Mouse (Mus musculus): ENCODE data around the gene Uap1l1.
A peak's percentile ranks its signal among the peaks of the same experiment; 100 is the strongest.

Uap1l1 gene

DNA sequence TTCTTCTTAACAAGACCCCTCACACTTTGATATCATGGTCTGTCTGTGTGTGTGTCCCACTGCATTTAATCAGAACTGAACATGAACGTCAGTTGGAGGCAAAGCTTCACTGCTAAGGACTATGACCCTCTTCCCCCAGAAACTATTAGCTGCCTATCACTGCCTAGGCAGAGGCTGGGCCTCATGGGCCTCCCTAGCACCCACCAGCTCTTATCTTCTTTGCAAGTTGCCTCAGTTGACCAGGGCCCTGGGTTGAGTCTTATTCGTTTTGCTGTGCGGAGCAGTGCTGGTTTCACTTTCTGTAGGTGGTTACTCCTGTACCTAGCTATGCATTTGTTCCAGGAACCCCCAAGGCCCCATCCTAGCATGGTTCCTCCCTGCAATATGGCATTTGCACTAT is 4.5 kb upstream of the Uap1l1 start:
- no peak for DNase-seq

DNA sequence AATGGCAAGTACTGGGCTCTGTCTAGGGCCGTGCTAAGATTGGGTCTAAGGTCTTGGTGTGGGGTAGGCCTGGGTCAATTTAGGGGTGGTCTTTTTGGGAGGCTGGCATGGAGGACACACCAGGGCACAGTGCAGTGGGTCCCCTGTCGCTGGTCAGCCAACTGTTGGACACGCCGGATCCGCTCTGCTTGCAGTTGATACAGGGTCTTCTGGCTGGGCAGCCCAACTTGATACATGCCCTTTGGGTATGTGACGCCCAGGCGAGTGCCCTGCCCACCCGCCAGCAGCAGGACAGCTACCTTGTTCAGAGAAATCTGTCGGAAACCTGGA is 756 bp downstream of the Uap1l1 start:
- no peak for DNase-seq

DNA sequence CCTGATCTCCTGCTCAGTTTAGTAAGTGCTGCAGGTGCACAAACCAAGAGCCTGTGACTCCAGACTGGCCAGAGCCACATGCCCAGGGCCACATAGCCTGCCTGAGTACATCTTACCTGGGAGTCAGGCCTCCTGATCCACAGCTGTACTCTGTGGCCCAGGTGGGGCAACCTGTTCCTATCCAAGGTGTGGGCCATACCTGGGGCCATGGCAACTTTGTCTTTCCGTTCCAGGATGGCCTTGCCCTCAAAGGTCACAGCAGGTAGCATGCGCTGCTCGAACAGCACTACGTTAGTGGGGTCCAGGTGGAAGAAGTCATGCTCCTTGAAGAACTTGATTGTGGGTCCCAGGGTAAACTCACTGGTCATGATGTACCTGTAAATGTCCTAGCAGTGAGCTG is 1.2 kb downstream of the Uap1l1 start:
- no peak for DNase-seq

DNA sequence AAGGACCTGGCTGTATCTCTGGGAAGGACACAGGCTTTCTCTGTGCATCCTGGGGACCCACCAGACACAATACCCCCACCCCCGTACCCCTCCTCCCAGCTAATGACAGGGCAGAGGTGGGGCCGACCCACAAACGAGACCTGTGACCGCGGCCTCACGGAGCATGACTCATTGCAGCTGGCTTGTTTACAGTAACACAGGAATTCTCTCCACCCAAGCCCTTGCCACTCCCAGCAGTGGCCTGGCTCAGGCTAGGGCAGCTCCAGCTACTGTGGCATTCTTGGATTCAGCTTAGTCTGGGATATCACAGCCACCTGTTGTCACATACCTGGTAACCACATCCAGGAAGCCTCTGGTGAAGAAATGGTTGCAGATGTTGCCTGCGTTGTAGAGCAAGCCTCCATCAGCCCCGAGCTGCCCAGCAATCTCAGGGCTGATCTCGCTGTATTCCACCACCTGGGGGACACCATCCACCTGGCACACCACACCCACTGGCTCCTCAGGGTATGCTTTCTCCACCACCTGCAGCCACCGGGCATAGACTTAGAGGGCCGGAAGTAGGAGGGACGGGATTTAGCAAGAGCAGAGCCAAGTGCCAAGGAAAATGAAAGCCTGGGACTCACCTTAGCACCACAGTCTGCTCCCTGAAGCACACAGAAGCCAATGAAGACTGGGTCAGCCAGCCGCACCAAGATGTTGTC is 1.9 kb downstream of the Uap1l1 start:
- DNase-seq: no peak

DNA sequence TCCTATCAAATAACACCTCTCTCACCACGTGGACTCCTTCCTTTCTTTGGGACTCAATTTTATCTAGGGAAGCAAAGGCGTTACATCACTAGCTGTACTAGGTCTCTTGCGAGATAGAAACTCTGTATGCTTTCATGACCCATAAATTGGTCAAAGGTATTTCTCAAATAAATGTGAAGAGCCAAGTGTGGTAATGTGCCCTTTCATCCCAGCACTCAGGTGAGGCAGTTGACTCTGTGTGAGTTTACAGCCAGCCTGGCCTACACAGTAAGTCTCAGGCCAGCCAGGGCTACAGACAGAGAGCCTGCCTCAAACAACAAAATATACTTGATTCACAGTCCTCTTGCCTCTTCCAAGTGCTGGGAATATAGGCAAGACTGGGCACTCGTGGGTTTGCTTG is 5.6 kb downstream of the Uap1l1 start:
- no peak for DNase-seq

DNA sequence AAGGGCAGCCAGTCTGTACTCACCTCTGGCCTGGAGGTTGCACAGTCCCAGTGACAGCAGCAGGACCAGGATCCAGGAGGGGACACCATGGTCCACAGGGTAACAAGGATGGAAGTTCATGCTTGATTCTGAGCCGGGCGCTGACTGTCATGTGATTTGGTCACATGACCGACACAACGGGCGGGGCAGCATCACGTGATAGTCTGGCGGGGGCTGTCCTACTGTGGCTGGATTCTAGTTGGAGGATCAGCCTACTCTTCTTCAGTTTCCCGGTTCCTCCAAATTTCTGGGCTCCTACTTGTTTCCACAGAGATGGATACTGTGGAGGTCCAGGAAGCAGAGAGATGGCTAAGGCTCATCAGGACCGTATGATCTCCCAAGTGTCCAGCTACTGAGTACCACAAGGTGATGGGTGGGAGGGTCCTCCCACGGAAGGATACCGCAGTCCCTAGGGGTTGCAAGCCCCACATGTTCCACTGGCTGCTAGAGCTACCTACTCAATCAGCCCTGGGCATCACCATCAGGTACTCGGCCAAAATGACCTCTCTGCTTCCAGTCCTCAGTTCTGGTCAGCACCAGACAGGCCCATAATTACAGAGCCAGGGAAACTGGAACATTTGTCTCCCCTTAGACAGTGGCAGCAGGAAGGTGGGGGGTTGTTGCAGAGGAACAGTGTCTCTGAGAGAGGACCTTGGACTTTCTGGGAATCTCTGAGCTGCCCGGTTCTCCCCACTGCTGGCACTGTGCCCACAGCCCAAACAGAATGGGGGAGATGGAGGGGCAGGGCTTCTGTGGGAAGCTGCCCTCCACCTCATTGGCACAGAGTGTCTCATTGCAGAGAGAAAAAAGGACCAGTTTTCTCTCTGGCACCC is 9.0 kb downstream of the Uap1l1 start, which contains the start of gene Dpp7:
Gene Dpp7, minus strand, starts transcription at position 152 of the 872 bp plus-strand sequence.
- DNase-seq: peak; percentile 66

DNA sequence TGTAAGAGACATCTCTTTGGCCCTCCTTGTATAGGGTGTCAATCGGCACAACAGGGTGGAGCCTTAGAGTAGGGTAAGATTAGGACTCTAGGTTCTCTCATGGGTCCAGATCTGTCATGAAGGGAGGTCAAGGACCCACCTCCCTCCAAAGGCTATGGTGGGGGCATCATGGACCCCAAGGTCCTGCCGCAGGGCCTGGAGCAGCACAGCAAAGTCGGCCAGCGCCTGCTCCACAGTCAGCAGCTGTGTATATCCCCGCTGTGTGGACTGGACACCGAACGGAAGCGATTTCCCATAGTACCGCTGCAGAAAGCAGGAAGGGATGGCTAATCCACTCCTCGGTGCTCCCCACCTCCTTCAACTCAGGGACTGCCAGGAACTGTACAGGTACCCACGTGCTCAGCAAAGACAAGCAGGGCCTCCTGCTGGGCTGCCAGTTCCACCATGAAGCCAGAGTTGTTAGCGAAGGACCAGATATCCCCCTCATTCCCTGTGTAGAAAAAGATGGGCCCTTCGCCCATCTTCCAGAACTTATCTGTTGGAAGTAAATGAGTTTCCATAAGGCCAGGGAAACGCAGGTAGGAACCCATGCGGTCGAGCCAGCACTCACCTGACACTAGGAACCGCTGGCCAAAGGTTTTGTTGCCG is 9.9 kb downstream of the Uap1l1 start:
- DNase-seq: no peak

DNA sequence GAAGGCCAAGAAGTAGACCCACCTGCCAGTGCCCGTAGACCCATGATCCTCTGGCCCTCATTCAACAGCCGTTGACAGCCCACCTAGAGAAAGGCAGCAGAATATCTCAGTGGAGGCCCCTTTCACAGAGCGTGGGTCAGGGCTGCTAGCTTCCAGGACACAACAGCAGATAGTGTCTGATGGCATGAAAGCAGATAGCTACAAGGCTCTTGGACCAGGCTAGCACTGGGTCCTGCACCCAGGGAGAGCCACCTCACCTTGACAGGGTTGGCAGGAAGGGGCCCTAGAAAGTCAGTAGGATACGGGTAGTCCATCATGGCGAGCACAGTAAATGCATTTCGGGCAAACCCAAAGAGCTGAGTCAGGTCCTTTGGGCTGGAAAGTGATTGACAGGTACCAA is 11.3 kb downstream of the Uap1l1 start:
- no peak for DNase-seq

DNA sequence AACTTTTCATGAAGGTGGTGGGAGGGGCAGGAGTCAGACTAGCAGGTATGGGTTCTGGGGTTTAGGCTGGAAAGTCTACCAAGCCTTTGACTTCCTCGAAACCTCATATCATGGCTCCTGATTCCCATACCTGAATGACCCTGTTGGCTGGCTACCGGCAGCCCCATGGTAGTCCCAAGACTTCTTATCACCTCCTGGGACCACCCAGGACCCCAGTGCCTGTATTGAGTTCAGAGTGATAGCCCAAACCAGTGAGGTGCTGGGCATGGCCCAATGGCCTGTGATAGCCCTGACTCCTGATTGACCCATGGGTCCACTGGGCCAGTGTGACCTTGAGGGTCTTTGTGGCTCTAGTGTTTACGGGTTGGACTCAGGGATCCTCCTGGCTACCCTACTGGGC is 14.8 kb downstream of the Uap1l1 start:
- DNase-seq: no peak

DNA sequence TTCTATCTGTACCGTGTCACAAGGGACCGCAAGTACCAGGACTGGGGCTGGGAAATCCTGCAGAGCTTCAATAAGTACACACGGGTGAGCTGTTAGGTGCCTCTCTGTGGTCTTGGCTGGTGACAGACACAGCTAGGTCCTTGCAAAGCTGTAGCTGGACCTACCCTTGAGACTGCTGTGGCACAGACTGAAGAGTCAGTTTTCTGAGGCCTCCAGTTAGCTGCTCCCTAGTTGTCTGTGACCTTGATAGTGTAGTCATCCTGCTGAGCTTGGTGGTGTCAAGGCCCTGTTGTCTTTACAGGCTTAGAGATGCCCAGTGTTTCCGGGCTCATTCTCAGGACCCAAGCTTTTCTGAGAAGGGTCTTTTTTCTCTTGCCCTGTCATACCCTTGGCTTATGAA is 16.0 kb downstream of the Uap1l1 start:
- DNase-seq: no peak

DNA sequence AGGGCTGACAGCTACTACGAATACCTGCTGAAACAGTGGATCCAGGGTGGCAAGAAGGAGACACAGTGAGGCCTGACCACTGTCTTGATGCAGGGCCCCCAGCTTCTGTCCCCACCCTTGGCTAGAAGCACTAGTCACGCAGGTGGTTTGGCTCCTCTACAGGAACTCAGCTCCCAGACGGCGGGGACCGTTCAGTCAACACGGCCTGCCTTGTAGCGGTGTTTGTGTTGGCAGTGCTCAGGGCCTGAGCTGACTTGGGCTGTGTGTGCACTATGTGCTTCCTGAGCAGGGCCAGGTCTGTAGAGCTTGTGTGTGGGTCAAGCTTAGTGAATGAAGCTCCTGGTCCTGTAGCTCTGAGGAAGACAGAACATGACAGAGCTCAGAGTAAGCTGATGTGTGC is 17.3 kb downstream of the Uap1l1 start:
- DNase-seq: no peak

DNA sequence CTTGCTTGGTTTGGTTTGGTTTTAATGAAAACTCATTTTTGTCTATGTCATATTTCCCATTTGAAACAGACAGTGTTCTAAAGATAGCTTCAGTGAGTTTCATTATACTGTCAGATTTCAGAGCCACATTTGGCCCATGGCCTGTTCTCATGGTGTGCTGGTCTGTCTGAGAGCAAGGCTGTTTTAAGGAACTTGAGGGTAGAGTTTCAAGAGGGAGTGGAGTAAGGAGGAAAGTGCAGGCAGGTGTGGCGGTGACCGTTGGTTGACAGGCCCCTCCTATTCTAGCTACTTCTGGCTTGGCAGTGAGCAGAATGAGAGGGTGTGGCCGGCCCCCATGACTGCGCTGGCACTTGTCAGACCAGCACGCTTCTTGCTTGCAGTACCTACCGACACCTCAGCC is 27.2 kb downstream of the Uap1l1 start:
- DNase-seq: no peak

DNA sequence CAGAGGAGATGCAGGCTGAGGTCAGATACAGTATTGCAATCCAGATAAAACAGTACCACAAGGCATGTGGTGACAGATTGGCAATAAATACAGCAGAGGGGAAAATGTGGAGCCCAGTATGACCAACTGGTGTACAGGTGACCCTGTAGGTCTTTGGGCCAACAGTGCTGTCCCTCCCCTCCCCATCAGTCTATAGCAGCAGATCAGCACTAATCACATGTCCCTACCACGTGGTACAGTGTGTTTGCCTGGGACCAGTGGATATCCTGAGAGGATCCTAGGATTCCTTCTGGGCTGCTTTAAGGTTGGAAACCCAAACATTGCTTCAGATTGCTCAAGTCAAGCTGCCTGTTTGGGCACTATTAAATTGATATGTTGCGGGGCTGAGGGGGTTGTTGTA is 31.9 kb downstream of the Uap1l1 start:
- DNase-seq: no peak

DNA sequence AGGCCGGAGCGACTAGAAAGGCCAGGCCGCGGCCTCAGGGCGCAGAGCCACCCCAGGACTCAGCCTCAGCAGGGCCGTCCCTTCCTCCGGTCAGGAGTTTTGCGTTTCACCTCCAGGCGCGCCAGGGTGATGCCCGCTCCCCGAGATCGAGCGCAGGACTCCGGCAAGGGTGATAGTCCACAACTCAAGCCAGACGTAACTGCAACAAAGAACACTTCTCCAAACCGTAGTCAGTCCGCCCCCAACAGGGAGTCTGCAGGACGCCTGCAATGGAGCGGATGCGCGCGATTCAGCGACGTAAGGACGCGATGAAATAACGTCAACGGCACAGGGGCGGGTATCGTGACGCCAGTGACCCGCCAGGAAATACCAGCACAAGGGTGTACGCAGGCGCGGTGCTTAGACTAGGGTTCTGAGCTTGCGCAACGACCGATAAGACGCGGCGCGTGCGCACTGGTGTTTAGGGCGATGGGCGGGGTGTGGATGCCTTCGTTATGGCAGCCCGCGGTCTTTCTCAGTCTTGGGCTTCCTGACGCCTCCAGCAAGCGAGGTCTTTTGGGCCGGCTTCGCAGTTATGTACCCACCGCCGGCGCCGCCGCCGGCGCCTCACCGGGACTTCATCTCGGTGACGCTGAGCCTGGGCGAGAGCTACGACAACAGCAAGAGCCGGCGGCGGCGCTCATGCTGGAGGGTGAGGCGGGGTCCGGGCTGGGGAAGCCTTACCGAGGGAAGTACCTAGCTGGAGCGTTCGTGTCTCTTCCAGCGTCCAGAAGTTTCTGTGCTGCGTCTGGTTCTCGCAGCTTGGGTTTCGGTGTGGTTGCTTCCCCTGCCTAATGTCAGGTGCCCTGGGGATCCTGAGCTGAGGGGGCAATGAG is 33.0 kb downstream of the Uap1l1 start, which contains the start of gene Man1b1:
Gene Man1b1, plus strand, starts transcription at position 53 of the 875 bp plus-strand sequence.
- DNase-seq: peak; percentile 99

DNA sequence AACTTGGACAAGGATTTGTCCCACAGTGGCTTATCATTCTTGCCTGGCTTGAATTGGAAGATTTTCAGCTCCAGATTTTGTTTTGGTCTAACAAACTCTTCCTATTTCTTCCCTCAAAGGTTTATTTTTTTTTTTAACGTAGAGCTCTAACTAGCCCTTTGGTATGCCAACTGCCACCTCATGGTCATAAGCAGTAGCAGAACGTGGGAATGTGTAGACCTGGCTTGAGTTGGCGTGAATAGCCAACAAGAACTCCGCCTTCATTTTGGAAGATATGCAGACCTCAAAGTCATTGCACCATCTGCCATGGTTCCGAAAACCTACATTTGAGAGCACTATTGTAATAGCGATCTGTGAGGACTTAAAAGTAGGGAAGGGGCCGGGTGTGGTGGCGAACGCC is 34.0 kb downstream of the Uap1l1 start:
- no peak for DNase-seq

DNA sequence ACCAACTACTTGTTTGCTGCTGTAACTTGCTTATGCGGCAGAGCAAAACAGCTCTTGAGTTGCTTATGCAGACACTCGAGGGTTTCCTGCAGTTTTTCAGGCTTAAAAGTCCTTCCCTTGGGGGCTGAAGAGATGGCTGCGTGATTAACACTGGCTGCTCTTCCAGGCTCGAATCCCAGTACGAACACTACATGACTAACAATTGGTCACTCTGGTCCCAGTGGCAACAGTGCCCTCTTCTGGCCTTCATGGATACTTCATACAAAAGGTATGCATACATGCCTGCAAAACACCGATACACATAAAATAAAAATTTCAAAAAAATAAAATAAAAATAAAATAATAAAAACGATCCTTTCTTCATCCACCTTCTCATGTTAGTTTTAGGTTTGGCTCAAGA is 37.0 kb downstream of the Uap1l1 start:
- DNase-seq: no peak

DNA sequence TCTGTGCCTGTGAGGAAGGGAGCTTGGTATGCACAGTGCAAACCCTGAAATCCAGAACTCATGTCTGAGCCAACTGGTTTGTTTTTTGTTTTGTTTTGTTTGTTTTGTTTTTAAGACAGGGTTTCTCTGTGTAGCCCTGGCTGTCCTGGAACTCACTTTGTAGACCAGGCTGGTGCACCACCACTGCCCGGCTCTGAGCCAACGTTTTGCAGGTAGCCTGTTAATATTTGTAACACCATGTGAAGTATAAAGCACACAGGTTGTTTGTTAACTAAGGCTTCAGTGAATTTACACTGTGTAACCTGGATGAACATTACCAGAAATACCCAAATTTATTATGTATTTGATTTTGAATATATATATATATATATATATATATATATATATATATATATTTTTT is 39.4 kb downstream of the Uap1l1 start:
- no peak for DNase-seq

DNA sequence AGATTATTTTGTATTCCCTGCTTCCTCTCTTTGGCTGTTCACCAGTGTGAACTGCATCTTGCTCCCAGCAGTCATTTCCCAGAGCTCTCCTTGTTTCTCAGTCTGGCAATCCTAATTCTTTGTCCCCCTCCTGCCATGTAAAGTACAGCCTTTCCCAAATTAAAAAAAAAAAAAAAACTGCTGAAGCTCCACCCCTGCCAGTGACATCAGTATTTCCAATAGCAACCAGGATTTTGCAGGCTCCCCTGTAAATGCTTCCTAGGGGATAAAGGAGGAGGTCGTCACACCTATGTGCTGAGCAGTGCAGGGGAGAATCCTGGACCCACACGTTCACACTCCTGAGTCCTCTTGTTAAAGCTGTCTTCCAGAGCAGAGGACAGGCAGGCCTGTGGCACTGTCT is 45.4 kb downstream of the Uap1l1 start:
- no peak for DNase-seq

DNA sequence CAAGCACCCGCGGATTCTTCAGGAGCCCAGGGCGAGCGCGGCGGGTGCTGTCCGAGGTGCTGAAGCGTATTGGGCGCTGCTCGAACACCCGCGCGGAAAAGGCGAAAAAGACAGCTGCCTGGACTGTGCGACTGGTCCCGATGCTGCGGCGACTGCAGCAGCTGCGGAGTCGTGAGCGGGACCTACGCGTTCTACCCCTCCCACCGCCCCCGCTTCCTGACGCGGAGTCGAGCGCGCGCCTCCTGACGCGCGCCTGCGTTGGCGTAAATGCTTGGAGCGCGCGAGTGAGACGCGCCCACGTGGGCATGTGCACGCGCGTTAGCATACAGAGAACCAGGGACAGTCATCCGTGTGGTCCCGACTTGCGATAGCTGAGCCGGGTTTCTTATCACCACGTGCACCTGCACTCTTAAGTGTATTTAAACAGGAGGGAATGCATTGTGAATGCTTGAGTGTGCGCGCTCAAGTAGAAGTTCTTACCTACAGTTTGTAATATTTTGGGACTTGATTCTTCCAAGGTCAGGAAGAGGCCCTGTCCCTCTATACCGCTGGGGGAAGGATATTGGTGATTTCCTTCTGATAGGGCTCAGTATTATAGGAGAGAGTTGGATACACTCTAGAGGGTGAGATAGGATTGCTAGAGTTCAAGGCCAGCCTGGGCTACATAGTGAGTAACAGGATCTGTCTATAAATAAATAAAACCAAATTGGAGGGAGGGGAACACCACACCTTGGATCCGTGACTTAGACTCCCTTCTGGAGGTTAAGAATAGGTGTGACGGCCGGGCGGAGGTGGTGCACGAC is 46.3 kb downstream of the Uap1l1 start, which contains the start of gene Grin1:
Gene Grin1, minus strand, starts transcription at position 217 of the 803 bp plus-strand sequence.
- peak; percentile 68 for DNase-seq

DNA sequence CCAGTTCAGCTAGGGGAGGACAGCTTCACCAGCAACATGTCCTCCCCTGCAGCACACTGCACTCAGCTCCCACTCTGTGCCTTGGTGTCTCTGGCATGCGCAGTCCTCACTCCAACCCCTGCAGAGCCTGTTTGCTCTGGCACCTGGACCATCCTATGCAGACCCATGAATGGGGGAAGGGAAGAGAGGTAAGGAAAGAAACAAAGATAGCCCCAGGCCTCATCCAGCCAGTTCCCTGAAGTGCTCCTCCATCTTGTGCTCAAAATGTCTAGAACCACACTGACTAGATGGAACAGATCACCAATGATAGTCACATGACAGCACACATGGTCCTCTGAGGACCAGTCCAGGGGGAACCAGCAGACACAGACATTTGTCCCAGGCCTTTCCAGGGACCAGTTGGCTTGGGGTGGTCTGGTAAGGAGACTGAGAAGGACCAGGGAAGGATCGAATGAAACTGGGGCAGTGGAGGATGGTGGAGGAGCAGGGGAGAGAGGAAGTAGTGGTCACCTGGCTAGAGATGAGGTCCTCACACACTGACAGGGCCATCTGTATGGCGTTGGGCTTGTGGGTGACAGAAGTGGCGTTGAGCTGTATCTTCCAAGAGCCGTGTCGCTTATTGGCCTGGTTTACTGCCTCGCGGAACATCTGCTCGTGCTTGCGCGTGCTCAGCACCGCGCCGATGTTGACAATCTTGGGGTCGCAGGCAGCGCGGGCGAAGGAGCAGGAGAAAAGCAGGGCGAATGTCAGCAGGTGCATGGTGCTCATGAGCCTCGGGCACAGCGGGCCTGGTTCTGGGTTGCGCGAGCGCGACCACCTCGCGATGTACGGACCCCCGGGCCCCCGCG is 47.1 kb downstream of the Uap1l1 start:
- no peak for DNase-seq

DNA sequence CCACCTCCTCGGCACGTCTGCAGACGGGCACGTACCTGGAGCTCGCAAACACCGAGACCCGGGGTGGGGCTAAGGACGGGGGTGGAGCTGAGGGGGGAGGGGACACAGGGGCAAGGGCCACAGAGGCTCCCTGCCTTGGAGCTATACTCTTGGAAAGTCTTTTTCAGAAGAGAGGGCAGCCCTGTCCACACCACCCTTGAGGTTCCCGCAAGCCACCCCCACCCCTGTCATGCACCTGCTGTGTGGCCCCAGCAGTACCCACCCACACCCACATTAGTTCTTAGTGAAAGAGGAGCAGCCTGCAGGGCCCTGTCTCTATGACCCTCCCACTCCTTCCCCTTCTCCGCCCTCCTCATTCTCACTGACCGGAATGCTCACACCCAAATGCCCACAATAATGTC is 54.0 kb downstream of the Uap1l1 start:
- no peak for DNase-seq

All from thymus, postnatal 25 days (tissue).